Mouse (Mus musculus) C2C12 (cell line): ENCODE data around the gene Zfp385b.

Experiments used
- CTCF ChIP-seq: IDR thresholded peaks from one replicate; pipeline ENCODE4 v1.5.1; 2011; ENCODE audit not compliant: control insufficient read depth, insufficient read depth, insufficient read length
- FOSL1 ChIP-seq: IDR thresholded peaks from one replicate; pipeline ENCODE4 v1.8.0; 2011; ENCODE audit warnings: mild to moderate bottlenecking, low read length; ENCODE audit not compliant: poor library complexity, insufficient read depth, severe bottlenecking
- MYOD1 ChIP-seq: IDR thresholded peaks from one replicate; pipeline ENCODE4 v1.6.1; 2011; ENCODE audit warnings: low read depth; ENCODE audit not compliant: control insufficient read depth, insufficient read length

DNA sequence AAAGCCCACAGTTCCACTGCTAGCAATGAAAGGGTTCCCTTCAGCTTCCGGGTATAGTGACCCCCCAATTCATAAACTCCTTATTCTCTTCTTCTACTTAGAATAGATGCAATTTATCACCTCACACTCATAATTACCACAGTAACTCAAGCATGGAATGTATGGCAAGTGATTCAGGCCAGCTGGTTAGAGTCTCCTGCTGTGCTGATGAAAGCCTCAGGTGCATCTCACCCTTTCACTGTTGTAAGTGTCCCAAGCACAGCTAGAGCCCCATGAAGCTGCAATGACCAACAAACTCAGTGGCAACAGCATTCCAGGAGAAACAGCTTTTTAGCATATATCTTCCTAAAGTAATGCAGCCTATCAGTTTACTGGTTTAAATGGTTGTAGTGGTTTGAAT, 235.9 kb downstream of the Zfp385b start:
- TF ChIP-seq CTCF (no peak), MYOD1 (no peak), FOSL1 (no peak)
